Mouse (Mus musculus): ENCODE measurements around the gene Gm13306.
"Not testable (repeated sequence)": the region's sequence is repeated elsewhere in the genome, so short reads cannot be mapped to it uniquely, and the experiment has no call there.

The Gm13306 gene

DNA sequence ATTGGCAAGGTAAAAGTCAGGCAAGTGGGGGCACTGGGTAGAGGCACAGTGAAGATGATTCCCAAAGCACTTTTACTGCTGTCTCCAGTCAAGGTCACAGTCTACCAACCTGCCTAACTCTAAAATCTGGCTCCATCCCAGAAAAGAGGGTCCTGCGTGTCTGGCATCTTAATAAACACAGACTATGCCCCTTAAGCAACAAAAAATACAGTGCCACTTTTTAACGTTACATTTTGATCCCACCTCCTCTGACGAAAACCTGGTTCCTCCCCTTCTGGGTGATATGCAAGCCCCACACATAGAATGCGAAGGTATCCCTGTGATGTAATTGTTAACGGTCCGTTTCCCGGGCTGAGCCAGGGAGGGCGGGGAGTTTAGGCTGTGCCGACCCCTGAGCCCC is at the start of gene Gm13306:
Gene Gm13306 (plus strand): TSS at position 301 of the 400 bp plus-strand sequence.
- DNase-seq = not testable (repeated sequence)

DNA sequence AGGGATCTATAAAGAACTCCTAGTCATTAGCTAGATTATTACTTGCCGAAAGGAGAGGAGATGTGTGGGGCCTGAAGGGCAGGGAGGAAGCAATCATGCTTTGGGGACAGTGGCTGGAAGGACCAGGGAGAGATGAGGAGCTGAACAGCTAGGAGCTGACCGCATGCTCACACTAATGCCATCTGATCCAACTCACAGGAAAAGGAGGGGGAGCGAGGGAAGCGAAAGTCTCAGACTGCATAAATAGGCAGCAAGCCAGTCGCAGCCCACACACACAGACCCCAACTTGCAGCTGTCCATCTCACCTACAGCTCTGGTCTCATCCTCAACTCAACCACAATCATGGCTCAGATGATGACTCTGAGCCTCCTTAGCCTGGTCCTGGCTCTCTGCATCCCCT is 38.7 kb upstream of the Gm13306 start, which contains the start of gene Gm13304:
Gene Gm13304 (plus strand): TSS at position 301 of the 400 bp plus-strand sequence.
- DNase-seq = not testable (repeated sequence)

DNA sequence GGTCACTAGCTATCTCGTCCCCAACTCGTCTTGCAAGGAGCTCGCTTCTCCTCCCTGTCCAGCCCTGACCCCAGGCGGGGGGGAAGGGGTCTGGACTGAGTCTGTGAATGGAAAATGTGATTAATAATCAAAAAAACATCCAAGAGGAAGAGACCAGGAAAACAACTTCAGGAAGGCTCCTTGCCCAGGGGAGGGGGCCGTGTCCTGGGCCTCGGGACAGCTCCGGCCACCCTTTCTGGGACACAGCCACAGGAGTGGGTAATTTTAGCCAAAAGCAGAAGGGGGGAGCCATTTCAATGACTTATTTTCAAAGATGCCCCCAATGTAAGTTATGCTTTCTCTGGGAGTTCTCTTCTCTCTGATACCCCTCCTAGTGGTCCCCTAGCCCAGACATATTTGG is 15.3 kb downstream of the Gm13306 start, which contains the start of gene Gm13305:
Gene Gm13305 (minus strand): TSS at position 101 of the 400 bp plus-strand sequence.
- DNase-seq = not testable (repeated sequence)

DNA sequence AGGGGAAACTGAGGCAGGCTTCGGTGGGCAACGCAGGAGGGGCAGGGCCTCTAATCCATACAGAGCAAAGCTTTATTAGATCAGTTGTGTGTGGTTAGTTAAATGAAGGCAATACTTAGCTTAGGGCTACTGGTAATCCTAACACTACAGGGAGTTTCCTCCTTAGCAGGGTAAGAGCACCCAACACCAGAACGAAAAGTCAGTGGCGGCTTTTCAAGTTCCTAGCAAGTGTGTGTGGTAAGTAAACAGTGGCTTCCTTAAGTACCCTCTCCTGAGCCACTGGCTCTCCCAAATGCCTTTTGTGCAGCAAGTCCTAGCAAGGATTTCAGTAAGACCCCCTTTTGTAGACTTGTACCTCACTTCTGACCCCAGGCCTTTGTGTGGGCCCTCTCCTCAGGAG is 25.0 kb downstream of the Gm13306 start:
- not testable (repeated sequence) for DNase-seq

DNA sequence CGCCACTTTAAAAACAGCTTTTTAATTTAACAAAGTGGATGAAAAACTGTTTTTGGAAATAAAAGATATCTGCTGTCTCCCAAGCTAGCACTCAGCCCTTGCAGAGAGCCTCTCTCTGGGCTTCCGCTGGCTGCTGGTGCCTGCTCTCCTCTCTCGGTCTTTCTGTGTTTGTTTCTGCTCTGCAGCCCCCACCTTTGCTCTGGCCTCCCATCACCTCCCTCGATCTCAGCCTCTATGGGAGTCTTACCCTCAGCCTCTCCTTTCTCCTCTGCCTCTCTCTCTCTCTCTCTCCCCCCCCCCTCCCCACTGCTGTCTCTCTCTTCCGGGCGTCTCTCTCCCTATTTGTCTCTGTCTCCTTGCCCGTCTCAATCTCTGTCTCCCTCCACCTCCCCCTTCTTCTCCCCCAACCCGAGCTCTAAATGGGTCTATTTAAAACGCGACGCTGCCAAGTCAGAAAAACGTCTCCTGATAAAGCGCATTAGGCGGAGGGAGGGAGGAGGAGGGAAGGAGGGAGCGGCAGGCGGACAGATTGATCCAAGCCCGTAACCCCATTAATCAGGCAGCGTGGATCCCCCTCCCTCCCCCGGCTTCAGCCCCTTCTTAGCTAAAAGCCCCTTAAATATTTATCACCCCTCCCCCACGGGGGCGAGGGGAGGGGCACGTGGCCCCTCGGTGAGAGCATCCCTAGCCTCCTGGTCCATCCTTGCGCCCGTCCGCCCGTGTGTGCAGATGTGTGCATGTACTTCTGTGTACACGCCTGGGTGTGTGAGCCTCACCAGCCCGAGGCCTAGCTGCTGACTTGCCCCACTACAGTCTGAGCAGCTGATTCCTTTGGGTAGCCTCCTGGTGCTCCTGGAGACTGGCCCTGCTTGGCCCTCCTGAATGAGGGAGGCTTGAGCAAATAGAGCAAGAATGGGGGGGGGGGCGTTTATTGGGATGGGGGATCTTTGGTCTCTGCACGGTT is 30.3 kb downstream of the Gm13306 start:
- not testable (repeated sequence) for DNase-seq

DNA sequence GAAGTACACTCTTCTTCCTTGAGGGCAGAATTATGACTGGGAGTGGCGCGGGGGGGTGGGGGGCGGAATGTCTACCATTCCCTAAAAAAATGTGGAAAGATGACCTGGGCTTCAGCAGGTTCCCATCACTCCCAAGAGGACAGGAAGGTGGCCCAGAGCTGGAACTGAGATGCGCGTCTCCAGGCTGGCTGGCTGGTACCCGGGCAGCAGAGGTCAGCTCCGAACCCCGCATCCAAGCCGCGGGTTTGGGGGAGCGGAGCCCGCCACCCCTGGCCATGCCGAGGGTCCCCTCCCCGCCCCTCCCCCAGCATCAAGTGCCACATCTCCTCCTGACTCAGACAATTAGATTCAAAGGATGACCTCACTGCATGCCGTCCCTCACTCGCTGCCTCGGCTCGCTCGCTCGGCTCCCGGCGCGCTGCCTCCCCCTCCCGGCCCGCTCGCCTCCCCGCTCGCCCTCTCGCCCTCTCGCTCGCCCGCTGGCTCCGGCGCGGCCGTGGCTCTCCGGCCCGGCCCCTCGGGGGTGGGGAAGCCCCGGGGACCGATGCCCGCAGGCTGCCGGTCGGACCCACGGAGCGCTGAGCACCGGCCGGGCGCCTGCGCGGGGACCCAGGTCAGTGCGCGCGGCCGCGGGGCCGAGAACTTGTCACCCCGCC is 31.2 kb downstream of the Gm13306 start:
- DNase-seq = not testable (repeated sequence)

DNA sequence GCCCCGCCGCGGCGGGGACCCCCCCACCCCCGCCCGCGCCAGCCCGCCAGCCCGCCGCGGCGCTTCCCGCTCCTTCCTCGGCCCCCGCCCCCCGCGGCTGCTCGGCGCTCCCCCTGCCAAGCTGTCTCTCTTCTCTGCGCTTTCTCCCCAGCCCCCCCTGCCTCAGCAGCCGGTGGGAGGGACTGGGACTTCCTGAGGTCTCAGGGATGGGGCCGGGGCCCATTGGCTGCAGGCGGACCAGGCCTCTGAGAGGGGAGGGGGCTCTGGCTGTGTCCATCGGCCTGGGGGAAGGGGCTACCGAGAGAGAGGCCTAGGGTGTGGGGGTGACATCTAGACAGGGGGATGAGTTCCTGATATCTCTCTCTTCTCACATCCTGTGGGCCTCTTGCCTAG is 31.7 kb downstream of the Gm13306 start:
- DNase-seq = not testable (repeated sequence)
